Mouse (Mus musculus) WW6 (cell line): ENCODE data around the gene Sertad1.
"Not testable (repeated sequence)": the region's sequence is repeated elsewhere in the genome, so short reads cannot be mapped to it uniquely, and the experiment has no call there.

Experiments
- DNase-seq: peaks from one replicate; pipeline ENCODE4 v3.0.0-alpha.2; 2013; ENCODE audit warnings: low read depth, low spot score

Gene Sertad1

GRCm38 (mm10) chr7:27473156-27473834, 13.4 kb upstream of the Sertad1 start, which contains the start of gene Sertad3:
Gene Sertad3 (plus strand): TSS chr7:27473768.
- peak; percentile 95 for DNase-seq

- no peak for DNase-seq
These were observed 12.7 kb upstream of the Sertad1 start for GRCm38 (mm10) chr7:27473835-27474489.

DNA sequence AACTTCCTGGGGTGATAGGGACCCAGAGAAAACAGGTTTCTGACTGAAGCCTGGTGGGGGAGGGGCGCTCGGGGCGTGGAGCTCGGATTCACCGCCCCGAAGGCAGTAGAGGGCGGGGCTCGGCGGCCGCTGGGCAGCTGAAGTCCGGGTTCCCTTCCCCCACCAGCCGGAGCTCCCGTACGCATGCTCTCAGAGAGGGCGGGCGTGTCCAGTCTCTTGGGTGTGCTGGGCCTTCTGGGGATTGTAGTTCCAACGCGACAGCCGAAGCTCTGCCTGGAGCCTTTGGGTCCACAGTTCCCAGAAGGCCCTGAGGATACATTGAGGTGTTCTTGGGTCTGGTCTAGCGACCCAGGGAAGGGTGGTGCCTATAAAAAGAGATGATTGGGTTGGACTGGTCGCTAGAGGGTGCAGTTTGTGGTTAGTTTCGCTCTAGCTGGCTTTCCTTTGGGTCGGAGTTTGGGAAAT, 12.2 kb upstream of the Sertad1 start:
- peak; percentile 97 for DNase-seq

DNA sequence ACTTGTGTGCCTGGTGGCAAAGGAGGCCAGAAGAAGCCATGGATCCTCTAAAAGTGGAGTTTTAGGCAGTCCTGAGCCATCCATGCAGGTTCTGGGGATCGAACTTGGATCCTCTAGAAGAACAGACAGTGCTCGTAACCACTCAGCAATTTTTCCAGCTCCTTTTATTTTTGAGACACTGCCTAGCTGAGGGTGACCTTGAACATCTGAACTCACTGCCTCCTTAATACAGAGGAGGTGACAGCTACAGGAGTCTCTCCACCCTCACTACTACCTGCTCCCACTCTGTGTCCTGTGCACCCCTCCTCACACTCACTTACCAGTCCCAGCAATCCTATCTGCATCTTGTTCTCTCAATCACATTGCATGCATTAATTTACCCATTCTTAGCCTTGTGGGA, 11.1 kb upstream of the Sertad1 start:
- no peak for DNase-seq

GRCm38 (mm10) chr7:27476098-27476635, 10.5 kb upstream of the Sertad1 start:
- no peak for DNase-seq

DNA sequence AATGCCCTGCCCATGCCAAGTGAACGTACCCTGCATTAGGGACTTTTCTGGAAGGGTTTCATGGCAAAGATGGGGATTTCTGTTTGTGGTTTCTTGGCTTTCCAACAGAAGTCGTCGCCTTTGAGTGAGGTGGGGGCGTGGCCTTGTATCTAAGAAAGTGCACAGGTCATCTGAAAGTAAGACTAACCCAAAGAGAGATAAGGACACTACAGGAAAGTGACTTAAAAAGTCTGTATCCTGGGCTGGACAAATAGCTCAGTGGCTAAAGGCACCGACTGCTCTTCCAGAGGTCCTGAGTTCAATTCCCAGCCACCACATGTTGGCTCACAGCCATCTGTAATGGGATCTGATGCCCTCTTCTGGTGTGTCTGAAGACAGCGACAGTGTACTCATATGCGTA, 8.1 kb upstream of the Sertad1 start:
- DNase-seq: no peak

GRCm38 (mm10) chr7:27479750-27480149, 7.0 kb upstream of the Sertad1 start:
- DNase-seq: no peak

GRCm38 (mm10) chr7:27480506-27480905, 6.2 kb upstream of the Sertad1 start:
- DNase-seq: no peak

GRCm38 (mm10) chr7:27480927-27481626, 5.6 kb upstream of the Sertad1 start:
- DNase-seq: no peak

- no peak for DNase-seq
These were observed 5.1 kb upstream of the Sertad1 start for GRCm38 (mm10) chr7:27481627-27481969.

DNA sequence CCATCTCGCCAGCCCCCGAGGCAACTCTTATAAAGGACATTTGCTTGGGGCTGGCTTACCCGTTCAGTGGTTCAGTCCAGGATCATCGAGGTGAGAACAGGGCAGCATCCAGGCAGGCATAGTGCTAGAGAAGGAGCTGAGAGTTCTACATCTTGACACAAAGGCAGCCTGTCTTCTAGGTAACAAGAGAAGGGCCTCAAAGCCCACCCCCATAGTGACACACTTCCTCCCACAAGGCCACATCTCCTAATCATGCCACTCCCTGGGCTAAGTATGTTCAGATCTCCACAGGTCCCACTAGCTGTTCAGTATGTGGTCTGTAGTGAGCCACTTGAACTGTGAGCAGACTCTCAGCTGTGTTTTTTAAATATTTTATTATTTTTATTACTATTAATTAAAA, 2.9 kb upstream of the Sertad1 start:
- DNase-seq: no peak

- no peak for DNase-seq
These were observed 474 bp upstream of the Sertad1 start for GRCm38 (mm10) chr7:27486102-27486769.

GRCm38 (mm10) chr7:27487740-27488268, 1.1 kb downstream of the Sertad1 start:
- DNase-seq: no peak

DNA sequence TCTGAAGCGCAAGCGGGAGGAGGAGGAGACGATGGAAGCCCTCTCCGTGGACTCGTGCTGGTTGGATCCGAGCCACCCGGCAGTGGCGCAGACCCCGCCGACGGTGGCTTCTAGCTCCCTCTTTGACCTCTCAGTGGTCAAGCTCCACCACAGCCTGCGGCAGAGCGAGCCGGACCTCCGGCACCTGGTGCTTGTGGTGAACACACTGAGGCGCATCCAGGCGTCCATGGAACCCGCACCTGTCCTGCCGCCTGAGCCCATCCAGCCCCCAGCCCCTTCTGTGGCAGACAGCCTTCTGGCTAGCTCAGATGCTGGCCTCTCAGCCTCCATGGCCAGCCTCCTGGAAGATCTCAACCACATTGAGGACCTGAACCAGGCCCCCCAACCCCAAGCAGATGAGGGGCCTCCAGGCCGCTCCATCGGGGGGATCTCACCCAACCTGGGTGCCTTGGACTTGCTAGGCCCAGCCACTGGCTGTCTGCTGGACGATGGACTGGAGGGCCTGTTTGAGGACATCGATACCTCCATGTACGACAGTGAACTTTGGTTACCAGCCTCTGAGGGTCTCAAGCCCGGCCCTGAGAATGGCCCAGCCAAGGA, 2.7 kb downstream of the Sertad1 start:
- DNase-seq: no peak

GRCm38 (mm10) chr7:27490227-27490542, 3.5 kb downstream of the Sertad1 start:
- DNase-seq: no peak

- DNase-seq: no peak
These were observed 4.0 kb downstream of the Sertad1 start for GRCm38 (mm10) chr7:27490543-27491329.

- no peak for DNase-seq
These were observed 5.1 kb downstream of the Sertad1 start for GRCm38 (mm10) chr7:27491856-27492255.

DNA sequence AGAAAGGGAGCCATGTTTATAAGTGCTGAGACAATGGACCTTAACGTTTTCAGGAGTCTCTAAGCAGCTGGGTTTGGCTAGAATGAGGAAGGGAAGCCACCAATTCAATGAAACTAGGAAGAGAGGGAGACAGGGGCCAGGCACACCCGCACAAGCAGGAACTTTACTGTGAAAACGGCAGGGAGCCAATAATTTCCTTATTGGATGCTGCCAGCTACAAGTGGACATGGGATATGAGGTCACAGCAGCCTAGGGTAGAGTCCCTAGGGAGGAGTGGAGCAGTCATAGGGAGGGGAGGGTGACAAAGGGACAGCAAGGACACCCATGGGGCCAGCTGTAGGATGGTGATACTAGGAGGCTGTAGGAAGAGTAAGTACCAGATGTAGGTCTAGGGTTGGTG, 6.3 kb downstream of the Sertad1 start:
- DNase-seq: no peak

- no peak for DNase-seq
These were observed 6.7 kb downstream of the Sertad1 start for GRCm38 (mm10) chr7:27493450-27493849.

DNA sequence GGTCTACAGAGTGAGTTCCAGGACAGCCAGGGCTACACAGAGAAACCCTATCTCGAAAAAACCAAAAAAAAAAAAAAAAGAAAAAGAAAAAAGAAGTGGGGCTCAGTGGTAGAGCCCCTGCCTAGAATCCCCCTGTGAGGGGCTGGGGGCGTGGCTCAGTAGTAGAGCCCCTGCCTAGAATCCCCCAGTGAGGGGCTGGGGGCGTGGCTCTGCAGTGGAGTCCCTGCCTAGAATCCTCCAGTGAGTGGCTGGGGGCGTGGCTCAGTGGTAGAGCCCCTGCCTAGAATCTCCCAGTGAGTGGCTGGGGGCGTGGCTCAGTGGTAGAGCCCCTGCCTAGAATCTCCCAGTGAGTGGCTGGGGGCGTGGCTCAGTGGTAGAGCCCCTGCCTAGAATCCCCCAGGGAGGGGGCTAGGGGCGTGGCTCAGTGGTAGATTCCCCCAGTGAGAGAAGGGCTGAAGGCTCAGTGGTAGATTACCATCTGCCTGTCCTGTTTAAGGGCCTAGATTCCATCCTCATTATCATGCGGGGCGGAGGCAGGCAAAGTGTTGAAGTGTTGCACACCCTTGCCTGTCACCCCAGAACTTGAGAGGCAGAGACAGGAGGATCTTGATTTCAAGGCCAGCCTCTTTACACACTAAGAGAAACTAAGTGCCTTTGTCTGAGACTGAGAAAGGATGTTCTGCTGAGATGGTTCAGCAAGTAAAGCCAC, 8.1 kb downstream of the Sertad1 start:
- not testable (repeated sequence) for DNase-seq
